Mouse (Mus musculus): Measurements from ENCODE around the gene Lpin1. TPM values are rescaled to one million over a fixed set of nuclear protein-coding genes. Genes with fewer than 3 reads are reported as not detected.

Gene Lpin1
- polyA plus RNA-seq, 1 experiment from 2014 or later = 17.1 TPM

GRCm38 (mm10) chr12:16587111-16587510 lies 23.7 kb downstream of the Lpin1 start:
- Histone ChIP-seq H3K4me2 (replicated peaks) (peak overlapping the region; percentile 79), H3K9ac (peak overlapping the region; percentile 74; the same call in 1 of the 2 replicates)
- WGBS = 80% methylated on average over 2 of the region's 2 CpGs

DNA sequence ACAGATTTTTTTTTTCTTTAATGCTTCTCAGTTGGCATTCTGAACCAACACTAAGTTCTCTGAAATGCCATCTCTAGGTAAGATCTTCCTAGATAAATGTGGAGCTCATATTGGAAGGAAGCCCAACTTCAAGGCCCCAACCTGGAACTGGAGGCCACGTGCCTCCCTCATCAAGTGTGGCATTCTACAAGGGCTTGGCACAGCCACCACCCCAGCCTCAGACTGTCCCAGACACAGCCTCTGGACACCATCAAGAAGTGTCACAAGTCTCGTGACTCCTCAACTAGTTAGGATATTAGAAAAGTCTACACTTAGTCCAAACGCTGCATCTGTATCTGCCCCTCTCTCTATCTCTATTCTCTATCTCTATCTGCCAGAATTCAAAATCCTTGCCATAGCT lies 25.8 kb downstream of the Lpin1 start:
- H3K9me3 ChIP-seq (replicated peaks) = no peaks in the 10 kb centered on the region
- no peaks in the 10 kb centered on the region for H3K27me3 ChIP-seq
- H3K9ac ChIP-seq = no peak overlapping the region
- H3K4me3 ChIP-seq = no peak overlapping the region
- H3K36me3 ChIP-seq = peaks cover 5% of the 10 kb centered on the region
- peaks cover 44% of the 10 kb centered on the region for H3K4me1 ChIP-seq
- no peak overlapping the region for H3K27ac ChIP-seq
- no peak for ATAC-seq (ENCODE audit: low FRiP score)
- 84% methylated on average over 3 of the region's 3 CpGs for whole genome bisulfite sequencing
- H3K4me2 ChIP-seq (replicated peaks) = no peak overlapping the region

More at GRCm38 (mm10) chr12:16587111-16587510, 23.7 kb downstream of the Lpin1 start:
- no peak overlapping the region for H3K4me3 ChIP-seq
- no peaks in the 10 kb centered on the region for H3K9me3 ChIP-seq (replicated peaks)
- H3K27me3 ChIP-seq = no peaks in the 10 kb centered on the region
- H3K27ac ChIP-seq = no peak overlapping the region
- H3K36me3 ChIP-seq = 0 out of 2 replicates have a peak, but pooled peaks cover 4% of the 10 kb centered on the region
- peaks cover 55% of the 10 kb centered on the region for H3K4me1 ChIP-seq
- no peak for ATAC-seq (ENCODE audit: low FRiP score)

DNA sequence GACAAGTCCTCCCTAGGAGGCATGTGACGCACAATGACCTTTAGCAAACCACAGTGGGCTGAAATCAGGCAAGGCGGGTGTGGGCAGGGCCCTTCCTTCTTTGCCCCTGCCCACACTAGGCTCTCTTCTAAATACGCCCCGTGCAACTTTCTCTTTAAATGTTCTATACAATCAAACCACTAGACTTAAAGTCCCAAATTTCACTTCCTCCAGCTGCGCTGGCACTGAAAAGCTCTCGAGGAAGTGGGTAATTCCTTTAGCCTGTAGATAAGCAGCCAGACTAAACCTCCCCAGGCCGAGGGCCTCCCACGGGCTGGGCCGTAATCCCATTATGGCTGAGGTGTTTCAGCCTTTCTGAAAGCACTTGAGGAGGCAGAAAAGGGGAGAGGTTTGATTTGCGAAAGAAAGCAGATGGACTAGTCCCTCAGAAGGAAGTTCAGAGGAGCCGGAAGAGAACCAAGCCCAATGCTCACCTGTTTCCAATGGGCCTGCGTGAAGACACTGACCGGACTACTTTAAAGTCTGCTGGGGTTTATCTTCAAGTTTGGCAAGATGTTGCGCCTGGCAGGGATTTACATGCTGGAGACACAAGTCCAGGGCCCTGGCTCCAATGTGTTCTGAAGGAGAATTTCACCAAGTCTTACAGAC lies 26.6 kb downstream of the Lpin1 start:
- peaks cover 42% of the 10 kb centered on the region for H3K4me1 ChIP-seq
- no peak overlapping the region for H3K4me2 ChIP-seq (replicated peaks)
- WGBS = 66% methylated on average over 14 of the region's 14 CpGs
- H3K27ac ChIP-seq = no peak overlapping the region
- no peak for ATAC-seq (ENCODE audit: low FRiP score)
- no peak overlapping the region for H3K4me3 ChIP-seq
- peaks cover 13% of the 10 kb centered on the region for H3K36me3 ChIP-seq
- no peak overlapping the region for H3K9ac ChIP-seq
- H3K9me3 ChIP-seq (replicated peaks) = no peaks in the 10 kb centered on the region
- no peaks in the 10 kb centered on the region for H3K27me3 ChIP-seq

GRCm38 (mm10) chr12:16583313-16583712 lies 27.5 kb downstream of the Lpin1 start:
- Histone ChIP-seq H3K36me3 (peaks cover 21% of the 10 kb centered on the region), H3K9me3 (replicated peaks) (no peaks in the 10 kb centered on the region), H3K9ac (no peak overlapping the region), H3K4me2 (replicated peaks) (no peak overlapping the region), H3K27me3 (no peaks in the 10 kb centered on the region), H3K27ac (no peak overlapping the region), H3K4me1 (peaks cover 35% of the 10 kb centered on the region), H3K4me3 (no peak overlapping the region)
- WGBS = 90% methylated on average over 3 of the region's 3 CpGs
- no peak for ATAC-seq (ENCODE audit: low FRiP score)

GRCm38 (mm10) chr12:16580306-16580705 lies 30.5 kb downstream of the Lpin1 start:
- H3K27ac ChIP-seq = no peak overlapping the region
- 60% methylated on average over 9 of the region's 9 CpGs for WGBS
- H3K9ac ChIP-seq = no peak overlapping the region
- no peak overlapping the region for H3K4me2 ChIP-seq (replicated peaks)
- H3K4me3 ChIP-seq = no peak overlapping the region
- peaks cover 23% of the 10 kb centered on the region for H3K4me1 ChIP-seq
- no peaks in the 10 kb centered on the region for H3K9me3 ChIP-seq (replicated peaks)
- peaks cover 38% of the 10 kb centered on the region for H3K36me3 ChIP-seq
- ATAC-seq (ENCODE audit: low FRiP score) = no peak
- no peaks in the 10 kb centered on the region for H3K27me3 ChIP-seq

GRCm38 (mm10) chr12:16577665-16578233 lies 33.0 kb downstream of the Lpin1 start:
- peak; percentile 72 for ATAC-seq (ENCODE audit: low FRiP score)
- peaks cover 16% of the 10 kb centered on the region; the same call in 1 of the 2 replicates for H3K4me1 ChIP-seq
- no peak overlapping the region for H3K9ac ChIP-seq
- H3K36me3 ChIP-seq = peaks cover 57% of the 10 kb centered on the region
- no peak overlapping the region for H3K4me3 ChIP-seq
- H3K27ac ChIP-seq = peak overlapping the region; percentile 68; the same call in 1 of the 2 replicates
- 61% methylated on average over 9 of the region's 9 CpGs for WGBS
- H3K4me2 ChIP-seq (replicated peaks) = no peak overlapping the region
- H3K9me3 ChIP-seq (replicated peaks) = no peaks in the 10 kb centered on the region
- H3K27me3 ChIP-seq = no peaks in the 10 kb centered on the region

GRCm38 (mm10) chr12:16571278-16571677 lies 39.5 kb downstream of the Lpin1 start:
- 92% methylated on average over 10 of the region's 10 CpGs for WGBS
- ATAC-seq (ENCODE audit: low FRiP score) = no peak
- no peak overlapping the region for H3K4me2 ChIP-seq (replicated peaks)
- peaks cover 59% of the 10 kb centered on the region for H3K36me3 ChIP-seq
- H3K4me1 ChIP-seq = 0 out of 2 replicates have a peak, but pooled peaks cover 3% of the 10 kb centered on the region
- no peak overlapping the region for H3K4me3 ChIP-seq
- no peaks in the 10 kb centered on the region for H3K27me3 ChIP-seq
- H3K27ac ChIP-seq = no peak overlapping the region
- H3K9me3 ChIP-seq (replicated peaks) = no peaks in the 10 kb centered on the region
- no peak overlapping the region for H3K9ac ChIP-seq

DNA sequence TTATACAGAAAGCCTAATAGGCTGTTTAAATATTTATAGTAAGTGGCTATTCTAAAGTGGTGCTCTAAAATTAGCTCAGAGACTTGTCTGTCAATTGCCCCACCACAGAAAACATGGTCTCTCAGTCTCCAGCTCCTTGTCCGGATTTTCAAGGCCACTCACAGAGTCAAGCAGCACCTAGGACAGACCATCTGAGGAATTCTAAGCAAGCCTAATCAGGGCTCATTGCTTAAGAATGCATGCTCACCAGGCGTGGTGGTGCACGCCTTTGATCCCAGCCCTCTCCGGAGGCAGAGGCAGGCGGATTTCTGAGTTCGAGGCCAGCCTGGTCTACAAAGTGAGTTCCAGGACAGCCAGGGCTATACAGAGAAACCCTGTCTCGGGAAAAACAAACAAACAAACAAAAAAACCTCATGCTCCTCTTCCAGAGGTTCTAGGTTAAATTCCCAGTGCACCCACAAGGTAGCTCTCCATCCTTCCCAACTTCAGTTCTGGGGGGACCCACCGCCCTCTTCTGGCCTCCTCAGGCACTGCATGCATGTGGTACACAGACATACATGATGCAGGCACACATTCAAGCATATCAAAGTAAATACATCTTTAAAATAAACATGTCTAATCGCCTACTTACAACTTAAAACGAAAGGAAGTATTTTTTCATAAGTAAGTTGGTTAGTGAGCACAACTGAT lies 40.2 kb downstream of the Lpin1 start:
- H3K4me2 ChIP-seq (replicated peaks) = no peak overlapping the region
- H3K4me1 ChIP-seq = 0 out of 2 replicates have a peak, but pooled peaks cover 3% of the 10 kb centered on the region
- no peak overlapping the region for H3K27ac ChIP-seq
- H3K9ac ChIP-seq = no peak overlapping the region
- ATAC-seq (ENCODE audit: low FRiP score) = no peak
- H3K4me3 ChIP-seq = no peak overlapping the region
- peaks cover 57% of the 10 kb centered on the region for H3K36me3 ChIP-seq
- WGBS = 93% methylated on average over 10 of the region's 10 CpGs
- H3K9me3 ChIP-seq (replicated peaks) = no peaks in the 10 kb centered on the region
- no peaks in the 10 kb centered on the region for H3K27me3 ChIP-seq

DNA sequence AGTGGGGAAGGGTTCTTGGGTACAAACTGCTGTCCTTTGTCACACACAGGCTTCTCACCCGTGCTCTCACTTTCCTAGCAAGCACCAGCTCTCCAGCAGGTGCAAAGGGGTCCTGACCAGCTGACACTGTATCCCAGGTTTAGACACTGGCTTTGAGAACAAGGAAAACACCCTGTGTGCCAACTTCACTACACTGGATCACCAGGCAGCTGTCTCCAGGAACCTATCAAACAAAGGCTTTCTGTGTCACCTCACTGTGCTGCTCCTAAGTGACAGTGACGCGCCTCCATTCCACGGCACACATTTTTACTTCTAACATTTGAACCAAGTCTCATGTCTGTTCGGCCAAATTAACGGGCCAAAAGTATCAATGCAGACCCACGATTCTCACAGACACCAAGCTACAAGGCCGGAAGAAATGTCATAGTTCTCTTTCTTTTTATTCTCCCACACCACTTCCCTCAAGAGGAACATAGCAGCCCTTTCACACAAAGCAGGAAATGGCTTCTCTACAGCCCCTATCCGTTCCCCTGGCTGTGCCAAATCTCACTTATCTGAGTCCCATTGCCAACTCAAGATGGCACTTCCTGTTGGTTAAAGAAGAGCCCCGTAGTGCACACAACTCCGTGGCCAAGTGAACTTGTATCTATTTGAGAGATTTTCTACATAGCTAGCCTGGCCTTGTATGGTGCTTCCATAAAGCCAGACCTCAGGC lies 41.7 kb downstream of the Lpin1 start:
- peak; percentile 28; the same call in 1 of the 2 replicates for ATAC-seq (ENCODE audit: low FRiP score)
- WGBS = 81% methylated on average over 11 of the region's 11 CpGs
- H3K36me3 ChIP-seq = peaks cover 66% of the 10 kb centered on the region

DNA sequence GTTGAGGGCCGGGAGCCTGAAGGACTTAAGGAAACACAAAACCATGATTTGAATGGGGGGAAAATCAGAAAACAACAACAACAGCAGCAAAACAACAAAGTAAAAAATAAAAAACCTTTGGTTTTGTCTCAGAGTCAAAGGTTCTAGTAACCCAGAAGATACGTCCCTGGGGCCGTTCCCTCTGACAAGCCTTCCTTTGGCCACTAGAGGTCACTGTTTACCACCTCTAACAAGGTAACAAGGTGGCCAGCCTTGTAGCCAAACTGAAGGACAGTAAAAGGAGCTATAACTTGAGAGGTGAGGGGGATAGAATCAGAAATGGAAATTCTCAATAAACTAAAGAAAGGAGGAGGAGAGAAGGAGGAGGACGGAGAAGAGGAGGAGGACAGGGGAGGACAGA lies 42.3 kb downstream of the Lpin1 start:
- Histone ChIP-seq H3K4me1 (0 out of 2 replicates have a peak, but pooled peaks cover 3% of the 10 kb centered on the region), H3K9ac (no peak overlapping the region), H3K9me3 (replicated peaks) (no peaks in the 10 kb centered on the region), H3K27ac (no peak overlapping the region), H3K36me3 (peaks cover 67% of the 10 kb centered on the region), H3K4me2 (replicated peaks) (no peak overlapping the region), H3K4me3 (no peak overlapping the region), H3K27me3 (no peaks in the 10 kb centered on the region)
- ATAC-seq (ENCODE audit: low FRiP score) = peak; percentile 69
- 31% methylated on average over 4 of the region's 4 CpGs for WGBS

More for the DNA sequence above, 41.7 kb downstream of the Lpin1 start:
- H3K4me3 ChIP-seq = no peak overlapping the region
- H3K27ac ChIP-seq = peak overlapping the region; percentile 44; the same call in 1 of the 2 replicates
- H3K9ac ChIP-seq = no peak overlapping the region
- H3K9me3 ChIP-seq (replicated peaks) = no peaks in the 10 kb centered on the region
- 0 out of 2 replicates have a peak, but pooled peaks cover 3% of the 10 kb centered on the region for H3K4me1 ChIP-seq
- no peak overlapping the region for H3K4me2 ChIP-seq (replicated peaks)
- H3K27me3 ChIP-seq = no peaks in the 10 kb centered on the region

GRCm38 (mm10) chr12:16568090-16568489 lies 42.7 kb downstream of the Lpin1 start:
- H3K27ac ChIP-seq = no peak overlapping the region
- H3K9me3 ChIP-seq (replicated peaks) = no peaks in the 10 kb centered on the region
- 0 out of 2 replicates have a peak, but pooled peaks cover 3% of the 10 kb centered on the region for H3K4me1 ChIP-seq
- no peak overlapping the region for H3K4me3 ChIP-seq
- WGBS = 88% methylated on average over 6 of the region's 6 CpGs
- H3K27me3 ChIP-seq = no peaks in the 10 kb centered on the region
- ATAC-seq (ENCODE audit: low FRiP score) = no peak
- peaks cover 67% of the 10 kb centered on the region for H3K36me3 ChIP-seq
- no peak overlapping the region for H3K9ac ChIP-seq
- H3K4me2 ChIP-seq (replicated peaks) = no peak overlapping the region

DNA sequence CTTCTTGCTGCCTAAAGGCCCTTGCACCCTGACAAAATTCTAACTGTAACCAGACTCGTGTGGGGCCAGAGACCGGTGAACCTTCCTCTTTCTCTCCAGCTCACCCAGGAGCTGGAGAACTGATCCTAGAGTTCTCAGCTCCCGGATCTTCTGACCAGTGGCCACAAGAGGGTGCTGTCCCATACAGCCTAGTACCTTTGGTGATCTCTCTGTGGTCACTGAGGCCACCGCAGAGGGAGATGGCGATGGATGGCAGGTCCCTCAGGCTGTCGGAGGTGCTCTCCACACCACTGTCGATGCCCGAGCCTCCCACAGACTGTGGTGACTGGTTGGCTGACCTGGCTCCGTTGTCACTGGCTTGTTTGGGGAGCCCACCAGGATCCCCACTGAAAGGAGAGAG lies 47.3 kb downstream of the Lpin1 start:
- no peaks in the 10 kb centered on the region for H3K27me3 ChIP-seq
- no peak overlapping the region for H3K4me2 ChIP-seq (replicated peaks)
- no peaks in the 10 kb centered on the region for H3K9me3 ChIP-seq (replicated peaks)
- ATAC-seq (ENCODE audit: low FRiP score) = peak; percentile 54; the same call in 1 of the 2 replicates
- WGBS = 64% methylated on average over 9 of the region's 9 CpGs
- H3K36me3 ChIP-seq = peaks cover 84% of the 10 kb centered on the region
- no peak overlapping the region for H3K9ac ChIP-seq
- H3K27ac ChIP-seq = no peak overlapping the region
- H3K4me1 ChIP-seq = no peaks in the 10 kb centered on the region
- H3K4me3 ChIP-seq = no peak overlapping the region

Data from hindbrain, embryonic 12.5 days (tissue).